Mouse (Mus musculus): Measurements from ENCODE around the gene Adap2. TPM values are rescaled to one million over a fixed set of nuclear protein-coding genes. Genes with fewer than 3 reads are reported as not detected.
A peak's percentile ranks its signal among the peaks of the same experiment; 100 is the strongest.

Gene Adap2
- polyA plus RNA-seq (2015; fragmentation: Nextera tagmentation; extraction: Ambion mirVana): 3.4 and 4.2 TPM in 2 replicates

DNA sequence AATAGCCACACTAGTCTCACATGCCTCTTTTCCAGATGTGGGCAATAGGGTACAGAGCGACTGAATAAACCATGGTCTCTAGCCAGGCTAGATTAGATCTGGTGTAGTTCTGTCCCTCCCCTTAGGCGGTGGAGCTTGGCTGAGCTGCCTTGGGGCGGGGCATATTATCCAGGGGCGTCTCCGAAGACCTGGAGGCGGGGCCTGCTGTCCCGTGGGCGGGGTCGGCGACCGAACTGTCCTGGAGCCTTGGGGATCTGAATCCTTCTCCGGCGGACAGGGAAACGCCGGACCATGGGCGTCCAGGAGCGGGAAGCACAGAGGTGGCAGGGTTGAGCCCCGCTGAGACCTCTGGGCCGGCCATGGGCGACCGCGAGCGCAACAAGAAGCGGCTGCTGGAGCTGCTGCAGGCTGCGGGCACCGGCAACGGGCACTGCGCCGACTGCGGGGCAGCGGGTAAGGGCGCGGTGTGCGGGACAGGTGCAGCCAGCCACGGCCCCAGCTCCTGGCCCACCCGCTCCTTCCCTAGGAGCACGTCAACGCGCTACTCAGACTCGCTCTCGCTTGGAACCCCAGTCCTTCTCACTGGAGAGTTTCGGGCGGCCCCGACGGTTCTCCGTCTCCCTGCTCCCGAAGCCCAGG, at the start of gene Adap2:
Gene Adap2 (plus strand): TSS at position 249 of the 639 bp plus-strand sequence.
- ATAC-seq: peak; percentile 42; the same call in 1 of the 2 replicates
- WGBS: 1% methylated on average over 47 of the region's 47 CpGs
- no peaks in the 10 kb centered on the region; the same call in 1 of the 2 replicates for H3K9me3 ChIP-seq (replicated peaks; ENCODE audit: control insufficient read depth, low read length, poor library complexity, severe bottlenecking)

DNA sequence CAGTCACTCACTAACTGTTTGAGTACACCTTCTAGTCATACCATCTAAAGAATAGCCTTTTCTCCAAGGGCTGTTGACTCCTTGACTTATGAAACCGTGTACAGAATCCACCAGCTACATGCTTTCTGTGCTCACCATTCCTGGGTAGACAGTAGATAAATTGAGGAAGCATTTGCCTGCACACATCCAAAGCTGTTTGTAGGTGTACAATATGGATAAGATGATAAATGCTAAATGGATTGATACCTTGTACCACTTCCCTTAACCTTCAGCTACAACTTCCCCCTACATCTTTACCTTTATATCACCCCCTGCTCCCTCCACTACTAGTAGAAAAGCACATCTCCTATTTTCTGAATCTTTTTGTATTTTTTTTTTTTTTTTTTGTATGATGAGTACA, 49.5 kb upstream of the Adap2 start:
- H3K27ac ChIP-seq (ENCODE audit: low read length): no peak overlapping the region
- peaks cover 11% of the 10 kb centered on the region for H3K36me3 ChIP-seq (ENCODE audit: control insufficient read depth, insufficient read depth, low read length)
- no peak overlapping the region for H3K9ac ChIP-seq (ENCODE audit: low read depth, low read length)
- no peak for ATAC-seq
- no peak overlapping the region for H3K4me2 ChIP-seq (ENCODE audit: low read length)
- 86% methylated on average over 1 of the region's 1 CpGs for WGBS
- H3K4me3 ChIP-seq (ENCODE audit: low read depth, low read length): no peak overlapping the region
- H3K9me3 ChIP-seq (replicated peaks; ENCODE audit: control insufficient read depth, low read length, poor library complexity, severe bottlenecking): no peaks in the 10 kb centered on the region
- no peaks in the 10 kb centered on the region for H3K27me3 ChIP-seq (ENCODE audit: control insufficient read depth, insufficient read depth, low read depth, low read length)
- no peaks in the 10 kb centered on the region for H3K4me1 ChIP-seq (ENCODE audit: control insufficient read depth, insufficient read depth, low read length)

More for the DNA sequence above, at the start of gene Adap2:
- peaks cover 7% of the 10 kb centered on the region; the same call in 1 of the 2 replicates for H3K4me1 ChIP-seq (ENCODE audit: control insufficient read depth, insufficient read depth, low read length)
- peak within 1 kb of the TSS; percentile 49 for H3K4me3 ChIP-seq (ENCODE audit: low read depth, low read length)
- H3K27me3 ChIP-seq (ENCODE audit: control insufficient read depth, insufficient read depth, low read depth, low read length): peaks cover 38% of the 10 kb centered on the region
- no peak within 1 kb of the TSS for H3K27ac ChIP-seq (ENCODE audit: low read length)
- H3K9ac ChIP-seq (ENCODE audit: low read depth, low read length): peak within 1 kb of the TSS; percentile 59
- no peaks in the 10 kb centered on the region for H3K36me3 ChIP-seq (ENCODE audit: control insufficient read depth, insufficient read depth, low read length)
- H3K4me2 ChIP-seq (ENCODE audit: low read length): peak within 1 kb of the TSS; percentile 78

DNA sequence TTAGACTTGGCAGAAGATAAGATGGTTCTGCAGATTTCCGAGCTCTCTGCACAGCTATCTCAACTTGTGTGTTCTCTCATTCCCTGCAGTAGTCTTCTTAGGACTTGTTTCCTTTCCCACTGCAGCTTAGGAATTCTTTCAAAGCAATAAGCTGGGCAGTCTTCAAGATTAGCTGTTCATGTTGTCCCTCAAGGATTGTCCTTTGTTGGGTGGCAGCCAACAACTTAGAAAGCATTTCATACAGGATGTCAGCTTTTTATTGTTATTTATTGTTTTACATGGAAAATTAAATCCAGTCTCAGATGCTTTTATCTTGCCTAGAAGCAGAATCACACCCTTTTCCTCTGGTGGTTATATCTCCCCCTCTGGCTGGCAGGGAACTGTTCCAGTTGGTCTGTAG, 37.5 kb upstream of the Adap2 start:
- WGBS: 85% methylated on average over 1 of the region's 1 CpGs

DNA sequence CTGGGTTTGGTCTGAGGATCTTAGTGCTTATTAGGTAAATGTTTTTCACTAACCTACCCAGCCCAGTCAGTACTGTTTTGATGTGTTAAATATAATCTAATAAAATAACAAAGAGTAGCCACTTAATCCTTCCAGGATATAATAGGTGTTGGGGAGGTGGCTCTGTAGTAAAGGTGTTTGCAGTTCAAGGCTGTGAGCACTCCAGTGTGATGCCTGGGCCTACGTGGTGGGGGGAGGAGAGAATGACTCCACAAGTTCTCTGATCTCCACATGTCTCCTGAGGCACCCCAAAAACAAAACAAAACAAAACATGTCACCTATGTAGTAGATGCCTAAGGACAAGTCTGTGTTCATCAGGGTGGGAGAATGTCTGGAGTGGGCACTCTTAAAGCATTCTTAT, 21.9 kb upstream of the Adap2 start:
- Histone ChIP-seq H3K9ac (ENCODE audit: low read depth, low read length) (no peak overlapping the region), H3K27ac (ENCODE audit: low read length) (no peak overlapping the region), H3K9me3 (replicated peaks; ENCODE audit: control insufficient read depth, low read length, poor library complexity, severe bottlenecking) (no peaks in the 10 kb centered on the region), H3K4me3 (ENCODE audit: low read depth, low read length) (no peak overlapping the region), H3K36me3 (ENCODE audit: control insufficient read depth, insufficient read depth, low read length) (peaks cover 16% of the 10 kb centered on the region), H3K4me2 (ENCODE audit: low read length) (no peak overlapping the region), H3K4me1 (ENCODE audit: control insufficient read depth, insufficient read depth, low read length) (no peaks in the 10 kb centered on the region), H3K27me3 (ENCODE audit: control insufficient read depth, insufficient read depth, low read depth, low read length) (no peaks in the 10 kb centered on the region)
- WGBS: 59% methylated on average over 1 of the region's 1 CpGs
- no peak for ATAC-seq

More for the DNA sequence above, 37.5 kb upstream of the Adap2 start:
- H3K36me3 ChIP-seq (ENCODE audit: control insufficient read depth, insufficient read depth, low read length): peaks cover 25% of the 10 kb centered on the region
- no peak overlapping the region for H3K27ac ChIP-seq (ENCODE audit: low read length)
- H3K27me3 ChIP-seq (ENCODE audit: control insufficient read depth, insufficient read depth, low read depth, low read length): no peaks in the 10 kb centered on the region
- no peaks in the 10 kb centered on the region for H3K4me1 ChIP-seq (ENCODE audit: control insufficient read depth, insufficient read depth, low read length)
- no peak overlapping the region for H3K4me2 ChIP-seq (ENCODE audit: low read length)
- H3K4me3 ChIP-seq (ENCODE audit: low read depth, low read length): no peak overlapping the region
- ATAC-seq: no peak
- H3K9ac ChIP-seq (ENCODE audit: low read depth, low read length): no peak overlapping the region
- H3K9me3 ChIP-seq (replicated peaks; ENCODE audit: control insufficient read depth, low read length, poor library complexity, severe bottlenecking): no peaks in the 10 kb centered on the region

DNA sequence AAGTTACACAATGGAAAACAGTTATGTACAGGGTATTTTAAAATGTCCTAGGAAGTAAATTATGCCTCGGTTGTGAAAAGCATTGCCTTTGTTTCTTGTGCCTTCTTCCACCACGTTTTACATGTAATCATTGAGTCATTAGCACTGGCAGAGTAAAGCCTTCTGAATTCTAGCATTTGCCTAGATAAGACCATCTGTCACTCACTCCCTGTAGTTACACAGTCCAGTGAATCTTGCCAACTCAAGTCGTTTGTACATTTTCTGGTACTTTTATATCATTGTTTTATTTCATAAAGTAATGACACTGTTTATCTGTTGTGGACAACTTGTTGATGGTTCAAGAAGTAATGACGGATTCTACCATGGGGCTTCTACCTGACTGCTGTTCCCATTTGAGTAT, 19.2 kb upstream of the Adap2 start:
- 77% methylated on average over 4 of the region's 4 CpGs for WGBS
- Histone ChIP-seq H3K4me3 (ENCODE audit: low read depth, low read length) (no peak overlapping the region), H3K9me3 (replicated peaks; ENCODE audit: control insufficient read depth, low read length, poor library complexity, severe bottlenecking) (no peaks in the 10 kb centered on the region), H3K4me2 (ENCODE audit: low read length) (no peak overlapping the region), H3K4me1 (ENCODE audit: control insufficient read depth, insufficient read depth, low read length) (0 out of 2 replicates have a peak, but pooled peaks cover 2% of the 10 kb centered on the region), H3K9ac (ENCODE audit: low read depth, low read length) (no peak overlapping the region), H3K27me3 (ENCODE audit: control insufficient read depth, insufficient read depth, low read depth, low read length) (no peaks in the 10 kb centered on the region), H3K36me3 (ENCODE audit: control insufficient read depth, insufficient read depth, low read length) (peaks cover 11% of the 10 kb centered on the region; the same call in 1 of the 2 replicates), H3K27ac (ENCODE audit: low read length) (no peak overlapping the region)
- ATAC-seq: no peak

DNA sequence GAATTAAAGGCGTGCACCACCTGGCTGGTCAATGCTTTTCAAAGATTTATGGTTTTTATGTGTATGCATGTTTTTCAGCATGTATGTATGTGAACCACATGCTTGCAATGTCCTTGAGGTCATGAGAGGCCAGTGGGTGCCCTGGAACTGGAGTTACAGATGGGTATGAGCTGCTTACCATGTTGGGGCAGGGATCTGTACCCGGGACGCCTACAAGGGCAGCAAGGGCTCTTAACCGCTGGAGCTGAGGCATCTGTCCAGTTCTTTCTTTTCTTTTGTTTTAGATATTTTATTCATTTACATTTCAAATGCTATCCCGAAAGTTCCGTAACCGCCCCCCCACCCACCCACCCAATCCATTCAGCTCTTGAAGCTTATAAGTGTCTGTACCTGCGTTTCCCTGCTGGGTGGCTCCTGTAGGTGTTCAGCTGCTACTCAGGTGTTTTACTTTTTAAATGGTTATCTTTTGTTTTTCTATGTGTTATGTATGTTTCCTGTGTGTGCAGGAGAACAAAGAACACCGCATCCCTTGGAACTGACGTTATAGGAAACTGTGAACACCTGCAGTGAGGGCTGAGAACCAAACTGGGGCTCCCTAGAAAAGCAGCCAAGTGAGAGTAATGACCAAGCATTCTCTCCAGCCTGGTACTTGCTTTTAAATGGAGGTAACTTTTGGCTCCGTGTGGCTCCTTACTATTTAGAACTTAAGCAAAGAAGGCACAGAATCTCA, 17.8 kb upstream of the Adap2 start:
- Histone ChIP-seq H3K4me1 (ENCODE audit: control insufficient read depth, insufficient read depth, low read length) (peaks cover 7% of the 10 kb centered on the region), H3K27ac (ENCODE audit: low read length) (no peak overlapping the region), H3K27me3 (ENCODE audit: control insufficient read depth, insufficient read depth, low read depth, low read length) (no peaks in the 10 kb centered on the region), H3K4me3 (ENCODE audit: low read depth, low read length) (no peak overlapping the region), H3K36me3 (ENCODE audit: control insufficient read depth, insufficient read depth, low read length) (peaks cover 16% of the 10 kb centered on the region; the same call in 1 of the 2 replicates), H3K4me2 (ENCODE audit: low read length) (no peak overlapping the region), H3K9ac (ENCODE audit: low read depth, low read length) (no peak overlapping the region), H3K9me3 (replicated peaks; ENCODE audit: control insufficient read depth, low read length, poor library complexity, severe bottlenecking) (no peaks in the 10 kb centered on the region)
- ATAC-seq: no peak
- 90% methylated on average over 11 of the region's 11 CpGs for WGBS

DNA sequence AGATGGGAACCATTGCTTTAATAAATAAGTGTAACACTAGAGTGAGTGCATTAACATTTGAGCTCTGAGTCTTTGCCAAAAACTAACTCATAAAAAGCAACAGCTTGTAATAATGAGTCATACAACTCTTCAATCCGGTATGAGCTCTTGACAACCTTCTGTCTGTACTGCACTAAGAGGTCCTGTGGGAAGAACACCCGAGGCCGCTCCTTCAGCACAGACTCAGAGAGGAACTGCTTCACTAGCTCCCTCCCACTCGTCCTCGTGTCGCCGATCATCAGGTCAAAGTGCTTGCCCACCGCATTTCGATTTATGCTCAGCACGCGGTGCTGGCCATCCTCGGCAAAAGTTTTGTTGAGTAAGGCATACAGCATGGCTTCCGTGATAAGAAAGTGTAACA, 17.1 kb upstream of the Adap2 start:
- Histone ChIP-seq H3K27ac (ENCODE audit: low read length) (no peak overlapping the region), H3K9me3 (replicated peaks; ENCODE audit: control insufficient read depth, low read length, poor library complexity, severe bottlenecking) (no peaks in the 10 kb centered on the region), H3K4me2 (ENCODE audit: low read length) (no peak overlapping the region), H3K27me3 (ENCODE audit: control insufficient read depth, insufficient read depth, low read depth, low read length) (no peaks in the 10 kb centered on the region), H3K36me3 (ENCODE audit: control insufficient read depth, insufficient read depth, low read length) (peaks cover 16% of the 10 kb centered on the region; the same call in 1 of the 2 replicates), H3K4me1 (ENCODE audit: control insufficient read depth, insufficient read depth, low read length) (peaks cover 8% of the 10 kb centered on the region), H3K9ac (ENCODE audit: low read depth, low read length) (no peak overlapping the region), H3K4me3 (ENCODE audit: low read depth, low read length) (no peak overlapping the region)
- no peak for ATAC-seq
- WGBS: 91% methylated on average over 13 of the region's 13 CpGs

DNA sequence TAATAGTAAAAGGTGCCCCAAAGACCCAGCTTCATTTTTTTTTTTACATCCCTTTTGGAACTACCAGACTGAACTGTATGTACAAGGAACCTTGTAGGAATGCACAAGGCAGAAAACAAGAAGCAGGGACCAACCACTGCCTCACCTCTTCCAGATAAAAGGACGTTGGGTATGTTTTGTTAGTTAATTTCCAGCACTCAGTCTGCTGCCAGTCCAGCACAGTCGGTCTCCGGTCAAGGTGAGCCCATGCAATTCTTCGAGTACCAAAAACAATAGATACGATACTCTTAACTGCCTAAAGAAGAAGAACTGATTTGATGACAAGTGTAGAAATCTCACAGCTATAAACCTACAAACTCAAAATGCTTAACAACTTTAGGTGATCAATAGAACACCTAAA, 16.1 kb upstream of the Adap2 start:
- H3K9me3 ChIP-seq (replicated peaks; ENCODE audit: control insufficient read depth, low read length, poor library complexity, severe bottlenecking): no peaks in the 10 kb centered on the region
- no peak for ATAC-seq
- no peak overlapping the region for H3K4me3 ChIP-seq (ENCODE audit: low read depth, low read length)
- no peaks in the 10 kb centered on the region for H3K27me3 ChIP-seq (ENCODE audit: control insufficient read depth, insufficient read depth, low read depth, low read length)
- no peak overlapping the region for H3K4me2 ChIP-seq (ENCODE audit: low read length)
- H3K9ac ChIP-seq (ENCODE audit: low read depth, low read length): no peak overlapping the region
- H3K27ac ChIP-seq (ENCODE audit: low read length): no peak overlapping the region
- peaks cover 12% of the 10 kb centered on the region for H3K4me1 ChIP-seq (ENCODE audit: control insufficient read depth, insufficient read depth, low read length)
- H3K36me3 ChIP-seq (ENCODE audit: control insufficient read depth, insufficient read depth, low read length): peaks cover 10% of the 10 kb centered on the region; the same call in 1 of the 2 replicates
- 87% methylated on average over 5 of the region's 5 CpGs for WGBS

All from midbrain, embryonic 16.5 days (tissue).